Mouse (Mus musculus) CD4-positive helper T cell, adult 2 months (primary cell): Measurements from ENCODE around the gene Slc38a1.

ENCODE experiments used
- DNase-seq: peaks from one replicate; pipeline ENCODE4 v3.0.0-alpha.2; 2012; ENCODE audit warnings: low read depth, missing footprints, low spot score

Gene Slc38a1

GRCm38 (mm10) chr15:96642436-96643405, at the start of gene Slc38a1:
Gene Slc38a1 (minus strand): TSS chr15:96642913.
- DNase-seq = peak; percentile 84

- DNase-seq = no peak
Measured at GRCm38 (mm10) chr15:96692401-96692800, 49.7 kb upstream of the Slc38a1 start.

- DNase-seq = no peak
Measured at GRCm38 (mm10) chr15:96691381-96691780, 48.7 kb upstream of the Slc38a1 start.

GRCm38 (mm10) chr15:96690829-96691228, 48.1 kb upstream of the Slc38a1 start:
- DNase-seq = no peak

- DNase-seq = no peak
Measured at GRCm38 (mm10) chr15:96689919-96690318, 47.2 kb upstream of the Slc38a1 start.

GRCm38 (mm10) chr15:96688784-96689318, 46.1 kb upstream of the Slc38a1 start:
- no peak for DNase-seq

- DNase-seq = no peak
Measured at GRCm38 (mm10) chr15:96688036-96688435, 45.3 kb upstream of the Slc38a1 start.

GRCm38 (mm10) chr15:96687366-96687765, 44.7 kb upstream of the Slc38a1 start:
- no peak for DNase-seq

GRCm38 (mm10) chr15:96686201-96687159, 43.8 kb upstream of the Slc38a1 start:
- no peak for DNase-seq

- DNase-seq = no peak
Measured at GRCm38 (mm10) chr15:96685273-96685672, 42.6 kb upstream of the Slc38a1 start.

- DNase-seq = peak; percentile 56
Measured at GRCm38 (mm10) chr15:96684132-96684830, 41.6 kb upstream of the Slc38a1 start.

- DNase-seq = no peak
Measured at GRCm38 (mm10) chr15:96678871-96679773, 36.4 kb upstream of the Slc38a1 start.

GRCm38 (mm10) chr15:96676518-96676917, 33.8 kb upstream of the Slc38a1 start:
- no peak for DNase-seq

GRCm38 (mm10) chr15:96675744-96676143, 33.0 kb upstream of the Slc38a1 start:
- DNase-seq = no peak

- no peak for DNase-seq
Measured at GRCm38 (mm10) chr15:96675055-96675454, 32.3 kb upstream of the Slc38a1 start.

- no peak for DNase-seq
Measured at GRCm38 (mm10) chr15:96674089-96674488, 31.4 kb upstream of the Slc38a1 start.

GRCm38 (mm10) chr15:96669721-96670120, 27.0 kb upstream of the Slc38a1 start:
- no peak for DNase-seq

GRCm38 (mm10) chr15:96666663-96667062, 23.9 kb upstream of the Slc38a1 start:
- DNase-seq = peak; percentile 80

- DNase-seq = peak; percentile 87
Measured at GRCm38 (mm10) chr15:96665889-96666288, 23.2 kb upstream of the Slc38a1 start.

- DNase-seq = no peak
Measured at GRCm38 (mm10) chr15:96660590-96661141, 18.0 kb upstream of the Slc38a1 start.
